Mouse (Mus musculus): Measurements from ENCODE around the gene Cox17. TPM values are rescaled to one million over a fixed set of nuclear protein-coding genes. Genes with fewer than 3 reads are reported as not detected.

Cox17 gene
- polyA plus RNA-seq, 1 experiment from 2014 or later = 113 TPM

DNA sequence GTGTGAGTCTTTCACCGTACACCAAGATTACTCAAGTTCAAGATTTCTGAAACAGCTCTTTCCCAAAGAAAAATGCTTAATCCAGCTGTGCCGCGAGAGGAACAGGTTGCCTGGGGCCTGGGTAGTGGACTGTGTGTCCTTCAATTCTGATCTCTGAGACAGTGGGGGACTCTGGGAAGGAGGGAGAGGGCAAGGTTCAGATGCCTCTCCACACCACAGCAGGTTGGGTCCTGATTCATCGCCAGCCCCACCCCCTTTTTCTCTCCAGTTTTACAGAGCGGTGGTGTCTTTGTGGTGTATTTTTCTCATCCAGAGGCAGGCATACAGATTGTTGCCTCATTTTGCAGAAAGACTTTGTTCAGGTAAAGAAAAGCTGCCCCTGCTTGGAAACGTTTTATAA, 51.5 kb downstream of the Cox17 start:
- H3K9me3 ChIP-seq (ENCODE audit: control insufficient read depth, low read length) = no peaks in the 10 kb centered on the region
- DNase-seq (ENCODE audit: low spot score) (no peak), ATAC-seq (ENCODE audit: insufficient read depth, low FRiP score, low TSS enrichment) (no peak)
- no peaks in the 10 kb centered on the region for H3K27me3 ChIP-seq (ENCODE audit: control insufficient read depth, insufficient read depth, low read length)
- no peak overlapping the region for H3K4me2 ChIP-seq (ENCODE audit: low read depth)
- no peak overlapping the region for H3K9ac ChIP-seq (ENCODE audit: low read length)
- no peak overlapping the region for H3K4me3 ChIP-seq (ENCODE audit: low read depth, low read length)
- H3K36me3 ChIP-seq (ENCODE audit: control insufficient read depth, insufficient read depth, low read length) = no peaks in the 10 kb centered on the region
- H3K27ac ChIP-seq (ENCODE audit: low read depth, low read length) = no peak overlapping the region
- 92% methylated on average over 6 of the region's 6 CpGs for WGBS
- H3K4me1 ChIP-seq (ENCODE audit: control insufficient read depth, insufficient read depth, low read length) = 0 out of 2 replicates have a peak, but pooled peaks cover 2% of the 10 kb centered on the region

DNA sequence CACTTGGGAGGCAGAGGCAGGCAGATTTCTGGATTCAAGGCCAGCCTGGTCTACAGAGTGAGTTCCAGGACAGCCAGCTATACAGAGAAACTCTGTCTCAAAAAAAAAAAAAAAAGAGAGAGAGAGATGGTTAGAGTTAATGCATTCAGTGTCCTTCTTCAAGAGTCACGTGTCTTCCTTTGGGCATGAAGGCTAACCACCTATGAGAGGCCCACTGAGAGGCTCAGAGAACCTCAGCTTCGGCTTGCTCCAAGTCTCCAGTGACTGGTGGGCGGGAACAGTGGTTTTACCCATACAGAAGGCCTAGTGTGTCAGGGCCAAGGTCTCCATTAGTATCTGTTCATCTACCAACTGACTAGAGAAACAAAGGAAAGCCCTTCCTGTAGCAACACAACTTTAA, 52.3 kb downstream of the Cox17 start:
- 69% methylated on average over 3 of the region's 3 CpGs for WGBS

GRCm38 (mm10) chr16:38399531-38400231, 52.9 kb downstream of the Cox17 start:
- Histone ChIP-seq H3K4me1 (ENCODE audit: control insufficient read depth, insufficient read depth, low read length) (0 out of 2 replicates have a peak, but pooled peaks cover 2% of the 10 kb centered on the region), H3K4me3 (ENCODE audit: low read depth, low read length) (0 out of 2 replicates have a peak overlapping the region, but pooled peaks have one; percentile 9), H3K27ac (ENCODE audit: low read depth, low read length) (no peak overlapping the region), H3K27me3 (ENCODE audit: control insufficient read depth, insufficient read depth, low read length) (no peaks in the 10 kb centered on the region), H3K36me3 (ENCODE audit: control insufficient read depth, insufficient read depth, low read length) (no peaks in the 10 kb centered on the region), H3K4me2 (ENCODE audit: low read depth) (peak overlapping the region; percentile 37), H3K9ac (ENCODE audit: low read length) (peak overlapping the region; percentile 30), H3K9me3 (ENCODE audit: control insufficient read depth, low read length) (no peaks in the 10 kb centered on the region)
- 23% methylated on average over 17 of the region's 17 CpGs for WGBS
- DNase-seq (ENCODE audit: low spot score) (peak; percentile 48), ATAC-seq (ENCODE audit: insufficient read depth, low FRiP score, low TSS enrichment) (no peak)

More for the DNA sequence above, 52.3 kb downstream of the Cox17 start:
- Histone ChIP-seq H3K4me3 (ENCODE audit: low read depth, low read length) (no peak overlapping the region), H3K27ac (ENCODE audit: low read depth, low read length) (no peak overlapping the region), H3K36me3 (ENCODE audit: control insufficient read depth, insufficient read depth, low read length) (no peaks in the 10 kb centered on the region), H3K4me1 (ENCODE audit: control insufficient read depth, insufficient read depth, low read length) (0 out of 2 replicates have a peak, but pooled peaks cover 2% of the 10 kb centered on the region), H3K9ac (ENCODE audit: low read length) (peak overlapping the region; percentile 30), H3K9me3 (ENCODE audit: control insufficient read depth, low read length) (no peaks in the 10 kb centered on the region), H3K4me2 (ENCODE audit: low read depth) (no peak overlapping the region), H3K27me3 (ENCODE audit: control insufficient read depth, insufficient read depth, low read length) (no peaks in the 10 kb centered on the region)
- DNase-seq (ENCODE audit: low spot score) = no peak
- no peak for ATAC-seq (ENCODE audit: insufficient read depth, low FRiP score, low TSS enrichment)

GRCm38 (mm10) chr16:38400311-38400960, 53.6 kb downstream of the Cox17 start:
- 0 out of 2 replicates have a peak overlapping the region, but pooled peaks have one; percentile 9 for H3K4me3 ChIP-seq (ENCODE audit: low read depth, low read length)
- DNase-seq (ENCODE audit: low spot score) = no peak
- no peaks in the 10 kb centered on the region for H3K36me3 ChIP-seq (ENCODE audit: control insufficient read depth, insufficient read depth, low read length)
- H3K4me2 ChIP-seq (ENCODE audit: low read depth) = peak overlapping the region; percentile 37
- no peaks in the 10 kb centered on the region for H3K9me3 ChIP-seq (ENCODE audit: control insufficient read depth, low read length)
- WGBS = 80% methylated on average over 9 of the region's 9 CpGs
- H3K4me1 ChIP-seq (ENCODE audit: control insufficient read depth, insufficient read depth, low read length) = 0 out of 2 replicates have a peak, but pooled peaks cover 2% of the 10 kb centered on the region
- no peak overlapping the region for H3K27ac ChIP-seq (ENCODE audit: low read depth, low read length)
- peak overlapping the region; percentile 30 for H3K9ac ChIP-seq (ENCODE audit: low read length)
- no peaks in the 10 kb centered on the region for H3K27me3 ChIP-seq (ENCODE audit: control insufficient read depth, insufficient read depth, low read length)
- no peak for ATAC-seq (ENCODE audit: insufficient read depth, low FRiP score, low TSS enrichment)

DNA sequence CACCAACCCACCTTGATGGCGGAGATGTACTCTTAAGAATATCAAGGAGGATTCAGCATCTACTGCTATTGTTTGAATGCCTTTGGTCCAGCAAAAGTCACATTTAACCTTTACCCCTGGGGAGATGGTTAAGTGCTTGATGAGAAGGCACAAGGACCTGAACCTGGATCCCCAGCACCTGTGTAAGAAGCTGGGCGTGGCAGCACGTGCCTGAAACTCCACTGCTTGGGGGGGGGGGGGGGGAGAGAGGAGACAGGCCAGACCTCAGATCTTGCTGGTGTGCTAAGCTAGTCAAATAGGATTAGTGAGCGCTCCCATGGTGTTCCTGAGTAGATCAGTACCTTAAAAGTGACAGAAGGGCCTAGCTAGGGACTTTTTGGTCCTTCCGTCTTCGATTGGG, 54.7 kb downstream of the Cox17 start:
- no peak overlapping the region for H3K27ac ChIP-seq (ENCODE audit: low read depth, low read length)
- H3K36me3 ChIP-seq (ENCODE audit: control insufficient read depth, insufficient read depth, low read length) = no peaks in the 10 kb centered on the region
- 0 out of 2 replicates have a peak, but pooled peaks cover 2% of the 10 kb centered on the region for H3K4me1 ChIP-seq (ENCODE audit: control insufficient read depth, insufficient read depth, low read length)
- DNase-seq (ENCODE audit: low spot score) = no peak
- no peaks in the 10 kb centered on the region for H3K27me3 ChIP-seq (ENCODE audit: control insufficient read depth, insufficient read depth, low read length)
- H3K4me3 ChIP-seq (ENCODE audit: low read depth, low read length) = no peak overlapping the region
- no peak overlapping the region for H3K4me2 ChIP-seq (ENCODE audit: low read depth)
- no peaks in the 10 kb centered on the region for H3K9me3 ChIP-seq (ENCODE audit: control insufficient read depth, low read length)
- ATAC-seq (ENCODE audit: insufficient read depth, low FRiP score, low TSS enrichment) = no peak
- WGBS = 89% methylated on average over 6 of the region's 6 CpGs
- no peak overlapping the region for H3K9ac ChIP-seq (ENCODE audit: low read length)

Other genes with a start within 250 kb of the Cox17 start
- gene Nr1i2, start 52.2 kb upstream of the Cox17 start, polyA plus RNA-seq (2014; fragmentation: Nextera tagmentation; extraction: Ambion mirVana) = not detected in 2 replicates
- 0.19 and 0.27 TPM in 2 replicates for gene Maats1, start 4.8 kb upstream of the Cox17 start, polyA plus RNA-seq (2014; fragmentation: Nextera tagmentation; extraction: Ambion mirVana)
- gene Gm21987, start within 50 bp of the Cox17 start, polyA plus RNA-seq (2014; fragmentation: Nextera tagmentation; extraction: Ambion mirVana) = not detected in 2 replicates
- gene Popdc2, start 15.2 kb downstream of the Cox17 start, polyA plus RNA-seq (2014; fragmentation: Nextera tagmentation; extraction: Ambion mirVana) = 1.2 and 1.3 TPM in 2 replicates
- 0.20 and 0.23 TPM in 2 replicates for gene Pla1a, start 86.2 kb downstream of the Cox17 start, polyA plus RNA-seq (2014; fragmentation: Nextera tagmentation; extraction: Ambion mirVana)
- 143 and 144 TPM in 2 replicates for gene Adprh, start 105.7 kb downstream of the Cox17 start, polyA plus RNA-seq (2014; fragmentation: Nextera tagmentation; extraction: Ambion mirVana)
- 0.54 and 0.72 TPM in 2 replicates for gene Cd80, start 108.6 kb downstream of the Cox17 start, polyA plus RNA-seq (2014; fragmentation: Nextera tagmentation; extraction: Ambion mirVana)
- gene Timmdc1, start 175.7 kb downstream of the Cox17 start, polyA plus RNA-seq (2014; fragmentation: Nextera tagmentation; extraction: Ambion mirVana) = 29.6 and 33.3 TPM in 2 replicates
- gene Poglut1, start 203.3 kb downstream of the Cox17 start, polyA plus RNA-seq (2014; fragmentation: Nextera tagmentation; extraction: Ambion mirVana) = 69.8 and 70.4 TPM in 2 replicates
- 94.3 and 96.1 TPM in 2 replicates for gene Tmem39a, start 211.7 kb downstream of the Cox17 start, polyA plus RNA-seq (2014; fragmentation: Nextera tagmentation; extraction: Ambion mirVana)